Comparison of ENCODE assay signal across 26 mouse cellular contexts in genomic region chr6:49324528-49324927, GRCm38 (mm10). TPM values are rescaled to one million over a fixed set of nuclear protein-coding genes. Genes with fewer than 3 reads are reported as not detected.
DNase-seq lines count a peak whose midpoint lies in the region; ATAC-seq and TF ChIP-seq lines count a peak whose summit lies in the region.
"Had no signal": no experiment of that assay in that cellular context is flagged by ENCODE, and none has a peak within 500 bp of the region (broad histone marks: within the 10 kb centered on the region; RNA-seq: fewer than 3 reads in every experiment).

No protein-coding gene starts in this region.

- ATAC-seq in hindbrain, embryonic 11.5 days (ENCODE audit: low FRiP score): no peak
- ATAC-seq in hindbrain, embryonic 14.5 days (ENCODE audit: low FRiP score): no peak
- peak; percentile 41; the same call in 1 of the 2 replicates for ATAC-seq in midbrain, embryonic 13.5 days
- ATAC-seq in forebrain, embryonic 12.5 days (ENCODE audit: low FRiP score): no peak
- ATAC-seq: forebrain, embryonic 14.5 days; hindbrain, postnatal 0 days; intestine, postnatal 0 days; liver, embryonic 12.5 days had no signal

- H3K4me1 ChIP-seq in hindbrain, embryonic 11.5 days (replicated peaks; ENCODE audit: control insufficient read depth, insufficient read depth, low read length): no peaks in the 10 kb centered on the region
- H3K4me1 ChIP-seq in hindbrain, embryonic 14.5 days (replicated peaks; ENCODE audit: control insufficient read depth, insufficient read depth, low read length): peaks cover 3% of the 10 kb centered on the region; the same call in 1 of the 2 replicates
- peaks cover 2 to 6% of the 10 kb centered on the region in 2 experiments; a peak in 1 of 4 replicates for H3K4me1 ChIP-seq in ES-E14 (ENCODE audit: control insufficient read depth in 2 of 2, insufficient read depth in 2 of 2, low read length in 2 of 2, poor library complexity in 1 of 2)
- peaks cover 10% of the 10 kb centered on the region for H3K4me1 ChIP-seq in midbrain, embryonic 13.5 days (replicated peaks)
- H3K4me1 ChIP-seq in forebrain, embryonic 12.5 days: peaks cover 5% of the 10 kb centered on the region; the same call in 1 of the 2 replicates

- no peak overlapping the region for H3K27ac ChIP-seq in hindbrain, embryonic 11.5 days (ENCODE audit: low read depth, low read length)
- H3K27ac ChIP-seq in hindbrain, embryonic 14.5 days: no peak overlapping the region
- H3K27ac ChIP-seq in ES-E14 (ENCODE audit: insufficient read depth, low read depth, low read length, poor library complexity, severe bottlenecking): no peak overlapping the region
- H3K27ac ChIP-seq in midbrain, embryonic 13.5 days: no peak overlapping the region
- no peak overlapping the region for H3K27ac ChIP-seq in forebrain, embryonic 12.5 days
- H3K27ac ChIP-seq: embryonic facial prominence, embryonic 13.5 days; hindbrain, postnatal 0 days; kidney, embryonic 15.5 days; limb, embryonic 13.5 days; liver, embryonic 12.5 days; neural tube, embryonic 15.5 days had no signal

- H3K4me2 ChIP-seq in hindbrain, embryonic 11.5 days (replicated peaks; ENCODE audit: low read depth, low read length): no peak overlapping the region
- no peak overlapping the region for H3K4me2 ChIP-seq in hindbrain, embryonic 14.5 days (replicated peaks)
- H3K4me2 ChIP-seq in midbrain, embryonic 13.5 days (replicated peaks): no peak overlapping the region
- H3K4me2 ChIP-seq in forebrain, embryonic 12.5 days: no peak overlapping the region
- H3K4me2 ChIP-seq: embryonic facial prominence, embryonic 13.5 days; kidney, embryonic 15.5 days; limb, embryonic 13.5 days; liver, embryonic 12.5 days; neural tube, embryonic 15.5 days had no signal

- no peaks in the 10 kb centered on the region for H3K27me3 ChIP-seq in hindbrain, embryonic 11.5 days (ENCODE audit: control insufficient read depth, insufficient read depth, low read length)
- no peaks in the 10 kb centered on the region for H3K27me3 ChIP-seq in hindbrain, embryonic 14.5 days (ENCODE audit: control insufficient read depth, insufficient read depth, low read length)
- H3K27me3 ChIP-seq in midbrain, embryonic 13.5 days: no peaks in the 10 kb centered on the region
- H3K27me3 ChIP-seq in forebrain, embryonic 12.5 days: no peaks in the 10 kb centered on the region
- H3K27me3 ChIP-seq: embryonic facial prominence, embryonic 13.5 days; kidney, embryonic 15.5 days; limb, embryonic 13.5 days; liver, embryonic 12.5 days; neural tube, embryonic 15.5 days had no signal

- H3K9me3 ChIP-seq in hindbrain, embryonic 11.5 days (ENCODE audit: control insufficient read depth, low read length): no peaks in the 10 kb centered on the region
- no peaks in the 10 kb centered on the region for H3K9me3 ChIP-seq in hindbrain, embryonic 14.5 days (ENCODE audit: control insufficient read depth, low read length)
- H3K9me3 ChIP-seq in ES-E14 (ENCODE audit: control insufficient read depth, insufficient read depth, low read depth, low read length): no peaks in the 10 kb centered on the region
- H3K9me3 ChIP-seq in midbrain, embryonic 13.5 days: no peaks in the 10 kb centered on the region
- no peaks in the 10 kb centered on the region for H3K9me3 ChIP-seq in forebrain, embryonic 12.5 days
- H3K9me3 ChIP-seq: embryonic facial prominence, embryonic 13.5 days; kidney, embryonic 15.5 days; limb, embryonic 13.5 days; liver, embryonic 12.5 days; neural tube, embryonic 15.5 days had no signal

- no peak overlapping the region for H3K4me3 ChIP-seq in hindbrain, embryonic 11.5 days (ENCODE audit: low read depth, low read length)
- no peak overlapping the region for H3K4me3 ChIP-seq in hindbrain, embryonic 14.5 days (replicated peaks; ENCODE audit: low read length)
- H3K4me3 ChIP-seq in ES-E14 (ENCODE audit: insufficient read depth in 1 of 2, low read depth in 1 of 2, low read length in 2 of 2, poor library complexity in 1 of 2, severe bottlenecking in 1 of 2): no peak overlapping the region
- no peak overlapping the region for H3K4me3 ChIP-seq in midbrain, embryonic 13.5 days (replicated peaks)
- no peak overlapping the region for H3K4me3 ChIP-seq in forebrain, embryonic 12.5 days (replicated peaks)
- H3K4me3 ChIP-seq: embryonic facial prominence, embryonic 13.5 days; erythroblast, embryonic 14.5 days; kidney, embryonic 15.5 days; limb, embryonic 13.5 days; liver, embryonic 12.5 days; neural tube, embryonic 15.5 days had no signal

- peak; percentile 16 for DNase-seq in embryo, embryonic 10.5 days (ENCODE audit: low spot score)
- DNase-seq in embryo, embryonic 9.5 days (ENCODE audit: extremely low spot score): no peak
- peak; percentile 22 for DNase-seq in hindbrain, embryonic 11.5 days (ENCODE audit: low spot score)
- no peak for DNase-seq in hindbrain, embryonic 14.5 days (ENCODE audit: low spot score)
- no peak for DNase-seq in ES-E14 (ENCODE audit: low read depth, low spot score)
- no peak for DNase-seq in layer of hippocampus, postnatal 36 days
- DNase-seq: adrenal gland, postnatal 10 days; cerebellum, adult 8-10 months; gastrocnemius, postnatal 10 days; heart, adult 18-20 months; heart, postnatal 36 days; kidney, postnatal 36 days; lung, adult 18-20 months; lung, postnatal 10 days; right cerebral cortex, postnatal 25 days had no signal

- no peak overlapping the region for H3K9ac ChIP-seq in hindbrain, embryonic 11.5 days (ENCODE audit: low read depth, low read length)
- no peak overlapping the region for H3K9ac ChIP-seq in hindbrain, embryonic 14.5 days
- no peak overlapping the region for H3K9ac ChIP-seq in ES-E14 (ENCODE audit: insufficient read depth, low read depth, low read length, poor library complexity, severe bottlenecking)
- H3K9ac ChIP-seq in midbrain, embryonic 13.5 days (replicated peaks): no peak overlapping the region
- no peak overlapping the region for H3K9ac ChIP-seq in forebrain, embryonic 12.5 days
- H3K9ac ChIP-seq: embryonic facial prominence, embryonic 13.5 days; kidney, embryonic 15.5 days; limb, embryonic 13.5 days; liver, embryonic 12.5 days; neural tube, embryonic 15.5 days had no signal

- 81% methylated on average over 2 of the region's 2 CpGs for WGBS in hindbrain, embryonic 11.5 days
- 63% methylated on average over 2 of the region's 2 CpGs for WGBS in hindbrain, embryonic 14.5 days
- WGBS in midbrain, embryonic 13.5 days: 43% methylated on average over 2 of the region's 2 CpGs
- WGBS in forebrain, embryonic 12.5 days: 66% methylated on average over 2 of the region's 2 CpGs

- in situ Hi-C loops in ES-E14 (cut with MboI; ENCODE audit: low sequenced_read_pairs in 2 of 2, unreplicated experiment in 2 of 2): no loop called here

- no peaks in the 10 kb centered on the region for H3K36me3 ChIP-seq in hindbrain, embryonic 11.5 days (ENCODE audit: control insufficient read depth, insufficient read depth, low read length)
- H3K36me3 ChIP-seq in hindbrain, embryonic 14.5 days (replicated peaks; ENCODE audit: control insufficient read depth, insufficient read depth): no peaks in the 10 kb centered on the region
- H3K36me3 ChIP-seq in ES-E14 (ENCODE audit: control insufficient read depth, insufficient read depth, low read length, poor library complexity, severe bottlenecking): no peaks in the 10 kb centered on the region
- H3K36me3 ChIP-seq in midbrain, embryonic 13.5 days: no peaks in the 10 kb centered on the region
- H3K36me3 ChIP-seq in forebrain, embryonic 12.5 days (replicated peaks): no peaks in the 10 kb centered on the region
- H3K36me3 ChIP-seq: embryonic facial prominence, embryonic 13.5 days; kidney, embryonic 15.5 days; limb, embryonic 13.5 days; liver, embryonic 12.5 days; neural tube, embryonic 15.5 days had no signal

TF ChIP-seq in ES-E14, 5 proteins besides CTCF, POLR2A, EP300 and RAD21:
- TF ChIP-seq MAFK (IDR thresholded peaks at IDR 0.05; ENCODE audit: insufficient read depth, low read depth, low read length) (no peak), CHD2 (IDR thresholded peaks at IDR 0.05; ENCODE audit: low read depth, low read length) (peak; percentile 73)
TF ChIP-seq in ES-E14: peak in this region for 1.

RNA-seq across cellular contexts. Expression of gene Ccdc126, which starts 5.5 kb away (rescaled TPM):
- polyA plus RNA-seq in hindbrain, embryonic 11.5 days (2014; fragmentation: Nextera tagmentation; extraction: Ambion mirVana): 8.0 and 8.5 TPM in 2 replicates
- polyA plus RNA-seq in hindbrain, embryonic 14.5 days (2014; fragmentation: Nextera tagmentation; extraction: Ambion mirVana): 11.0 and 11.2 TPM in 2 replicates
- 8.4 and 8.7 TPM in 2 replicates for total RNA-seq in ES-E14 (2012; rRNA removed)
- 7.3 and 8.3 TPM in 2 replicates for polyA plus RNA-seq in midbrain, embryonic 13.5 days (2015; fragmentation: Nextera tagmentation; extraction: Ambion mirVana)
- 5.7 and 6.0 TPM in 2 replicates for polyA plus RNA-seq in forebrain, embryonic 12.5 days (2016; fragmentation: Nextera tagmentation; extraction: Ambion mirVana)
- 10 to 100 TPM; 10.4 to 12.6 TPM for total RNA-seq in layer of hippocampus, postnatal 36 days (2021)
- polyA plus RNA-seq: erythroblast, embryonic 14.5 days had no signal

RNA-seq across cellular contexts. Expression of gene Fam221a, which starts 43.0 kb away (rescaled TPM):
- polyA plus RNA-seq in hindbrain, embryonic 11.5 days (2014; fragmentation: Nextera tagmentation; extraction: Ambion mirVana): 3.4 and 6.9 TPM in 2 replicates
- polyA plus RNA-seq in hindbrain, embryonic 14.5 days (2014; fragmentation: Nextera tagmentation; extraction: Ambion mirVana): 4.2 and 5.5 TPM in 2 replicates
- 3.8 and 4.9 TPM in 2 replicates for total RNA-seq in ES-E14 (2012; rRNA removed)
- polyA plus RNA-seq in midbrain, embryonic 13.5 days (2015; fragmentation: Nextera tagmentation; extraction: Ambion mirVana): 3.0 and 4.3 TPM in 2 replicates
- polyA plus RNA-seq in forebrain, embryonic 12.5 days (2016; fragmentation: Nextera tagmentation; extraction: Ambion mirVana): 5.0 and 5.8 TPM in 2 replicates
- total RNA-seq in layer of hippocampus, postnatal 36 days (2021): 1 to 10 TPM in 1 of 2 experiments, under 1 TPM in 1; 1.00 to 1.0 TPM

Comparison
In these comparisons a context has a peak if more than half of its experiments do, and no peak if none do; other contexts are left out.
1. DNase-seq: peak in embryo, embryonic 10.5 days (single experiment) and hindbrain, embryonic 11.5 days (single experiment); none in embryo, embryonic 9.5 days (single experiment), hindbrain, embryonic 14.5 days (single experiment), ES-E14 (single experiment) and layer of hippocampus, postnatal 36 days (0 of 2).